Mouse (Mus musculus) natural killer cell, adult 2 months (primary cell): Measurements from ENCODE around the gene Tnrc6c.

ENCODE experiments used
- DNase-seq, 2 experiments: peaks; one replicate each; pipeline ENCODE4 v3.0.0; 2022; ENCODE audit warnings: low spot score in 2 of 2

Tnrc6c gene

GRCm38 (mm10) chr11:117790703-117791440, 136.8 kb downstream of the Tnrc6c start:
- DNase-seq = peak in 1 of 2 experiments; percentile 55

DNA sequence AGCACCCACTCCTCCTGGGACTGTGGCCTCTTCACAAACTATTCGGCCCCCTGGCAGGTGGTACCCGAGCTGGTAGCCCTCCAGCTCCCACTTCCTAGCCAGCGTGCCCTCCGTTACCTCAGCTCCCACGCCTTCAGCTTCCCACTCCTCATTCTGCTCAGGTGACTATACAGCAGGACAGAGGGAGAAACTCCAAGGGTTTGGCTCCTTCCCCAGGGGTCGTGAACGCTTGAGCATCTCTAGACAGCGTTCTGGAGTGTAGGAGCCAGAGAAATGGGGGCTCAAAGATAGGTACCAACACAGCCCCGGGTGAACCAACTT, 137.3 kb downstream of the Tnrc6c start:
- DNase-seq = no peak

GRCm38 (mm10) chr11:117792281-117792888, 138.3 kb downstream of the Tnrc6c start:
- peak; percentile 73 to 83 for DNase-seq

GRCm38 (mm10) chr11:117794035-117794551, 140.0 kb downstream of the Tnrc6c start:
- no peak for DNase-seq

GRCm38 (mm10) chr11:117796954-117797353, 142.9 kb downstream of the Tnrc6c start:
- DNase-seq = no peak

GRCm38 (mm10) chr11:117797511-117798159, 143.5 kb downstream of the Tnrc6c start, which contains the start of gene 6030468B19Rik:
TSS of gene 6030468B19Rik (plus strand) at chr11:117797660.
- DNase-seq = no peak

- DNase-seq = peak; percentile 37 to 72
These were observed 144.1 kb downstream of the Tnrc6c start for GRCm38 (mm10) chr11:117798160-117798541.

DNA sequence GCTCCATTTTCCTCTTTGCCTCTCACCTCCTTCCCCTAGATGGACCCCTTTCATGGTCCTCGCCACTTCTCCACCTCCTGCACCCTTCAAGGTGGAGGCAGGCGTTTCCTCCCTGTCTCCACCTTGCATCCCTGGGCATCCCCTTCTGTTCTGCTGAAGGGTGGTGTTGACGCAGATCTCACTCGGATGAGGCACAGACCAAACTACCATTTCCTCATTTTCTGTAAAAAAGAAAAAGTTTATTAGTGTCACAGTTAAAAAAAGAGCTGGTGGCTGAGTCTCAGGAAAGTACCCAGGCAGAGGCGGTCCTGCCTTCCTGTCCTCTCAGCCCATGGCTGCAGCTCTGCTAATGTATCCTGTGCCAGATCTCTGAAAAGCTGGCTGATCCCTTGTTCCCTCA, 145.1 kb downstream of the Tnrc6c start:
- peak in 1 of 2 experiments; percentile 68 for DNase-seq

GRCm38 (mm10) chr11:117800038-117800437, 145.9 kb downstream of the Tnrc6c start:
- no peak for DNase-seq

- no peak for DNase-seq
These were observed 147.6 kb downstream of the Tnrc6c start for GRCm38 (mm10) chr11:117801650-117802049.

- no peak for DNase-seq
These were observed 149.1 kb downstream of the Tnrc6c start for GRCm38 (mm10) chr11:117803166-117803688.

- no peak for DNase-seq
These were observed 152.7 kb downstream of the Tnrc6c start for GRCm38 (mm10) chr11:117806781-117807180.

DNA sequence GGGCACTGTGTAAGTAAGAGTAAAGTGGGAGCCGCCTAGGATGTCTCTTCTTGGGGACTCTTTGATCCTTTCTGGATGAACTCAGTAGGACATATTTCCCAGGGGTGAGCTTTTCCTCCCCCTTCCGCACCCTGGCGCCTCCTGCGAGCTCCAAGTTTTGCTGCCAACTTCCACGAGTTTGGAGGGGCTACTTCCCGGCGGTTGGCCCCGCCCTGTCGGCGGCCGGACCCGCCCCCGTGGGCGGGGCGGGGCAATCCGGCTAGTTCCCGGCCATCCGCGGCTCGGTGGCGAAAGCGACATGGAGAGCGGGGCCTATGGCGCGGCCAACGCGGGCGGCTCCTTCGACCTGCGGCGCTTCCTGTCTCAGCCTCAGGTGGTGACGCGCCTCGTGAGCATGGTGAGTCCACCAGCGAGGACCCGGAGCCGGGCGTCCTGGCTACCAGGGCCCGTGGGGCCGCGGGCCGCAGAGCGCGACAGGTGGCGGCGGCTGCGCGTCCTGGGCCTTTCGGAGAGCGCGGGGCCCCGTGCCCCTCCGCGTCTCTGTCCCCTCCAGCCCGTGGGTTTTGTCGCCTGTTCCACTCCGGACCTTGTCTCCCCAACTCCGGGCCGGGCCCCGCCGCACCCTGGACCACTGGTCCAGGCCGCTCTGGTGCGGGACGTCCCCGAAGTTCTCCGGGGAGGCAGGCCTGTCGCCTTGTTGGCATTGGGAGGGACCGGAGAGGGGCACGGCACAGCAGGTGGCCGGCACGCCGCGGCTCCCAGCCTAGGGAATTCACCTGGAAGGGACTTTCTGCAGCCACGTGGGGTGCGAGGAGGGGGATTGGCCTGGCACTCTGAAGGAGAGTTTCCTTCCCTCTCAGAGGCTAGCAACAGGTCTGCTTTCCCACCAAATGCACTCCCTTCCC, 155.6 kb downstream of the Tnrc6c start, which contains the start of the genes Gm20708 and Syngr2:
TSS of gene Gm20708 (plus strand) at position 262 of the 905 bp plus-strand sequence.
TSS of gene Syngr2 (plus strand) at position 262 of the 905 bp plus-strand sequence.
- peak; percentile 50 to 62 for DNase-seq

DNA sequence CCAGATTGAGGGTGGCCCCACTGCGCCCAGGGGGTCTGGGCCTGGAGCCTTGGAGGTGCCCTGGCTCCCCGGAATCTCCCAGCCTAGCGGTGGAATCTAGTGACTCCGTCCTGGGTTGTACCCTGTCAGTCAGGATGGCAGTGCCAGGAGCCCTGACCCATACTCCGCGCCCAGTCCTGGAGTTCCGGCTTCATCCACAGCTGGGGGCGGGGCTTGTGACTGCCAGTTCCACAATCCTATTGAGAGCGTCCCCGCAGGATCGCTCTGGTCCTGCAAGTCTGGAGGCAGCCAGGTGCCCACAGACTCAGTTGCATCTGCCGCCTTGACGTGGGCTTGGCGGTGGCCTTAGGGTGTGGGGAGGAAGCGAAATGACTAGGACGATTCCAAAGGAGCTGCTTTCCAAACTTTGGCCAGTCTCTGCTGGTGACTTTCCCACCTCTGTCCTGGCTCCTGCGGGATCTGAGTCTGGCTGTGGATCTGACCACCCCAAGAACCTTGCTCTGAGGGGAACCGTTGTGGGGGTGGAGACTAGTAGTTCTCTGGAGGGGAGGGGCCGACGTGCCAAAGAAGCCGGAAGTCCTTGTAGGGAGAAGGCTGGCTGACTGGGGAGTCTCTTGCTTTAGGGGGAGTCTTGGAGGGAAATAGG, 156.4 kb downstream of the Tnrc6c start:
- peak; percentile 68 to 73 for DNase-seq
